Mouse (Mus musculus) embryonic facial prominence, embryonic 10.5 days (tissue): Measurements from ENCODE around the gene Pcp4. TPM values are rescaled to one million over a fixed set of nuclear protein-coding genes. Genes with fewer than 3 reads are reported as not detected.

Experiments
- DNase-seq: peaks from one replicate; pipeline ENCODE4 v3.0.0-alpha.2; 2017; ENCODE audit warnings: low spot score
- H3K27ac ChIP-seq: fragments of 300-500 bp; sonication (generic); replicated peaks from 2 replicates; pipeline ENCODE4 v1.5.1; 2016; ENCODE audit warnings: mild to moderate bottlenecking
- H3K27me3 ChIP-seq: fragments of 300-500 bp; sonication (generic); replicated peaks from 2 replicates; pipeline ENCODE4 v1.6.1; 2016; ENCODE audit warnings: low read depth, mild to moderate bottlenecking; ENCODE audit not compliant: poor library complexity, severe bottlenecking
- H3K36me3 ChIP-seq: fragments of 300-500 bp; sonication (generic); replicated peaks from 2 replicates; pipeline ENCODE4 v1.6.1; 2016; ENCODE audit warnings: mild to moderate bottlenecking, moderate library complexity
- H3K4me1 ChIP-seq: fragments of 300-500 bp; sonication (generic); 2 replicates; pipeline ENCODE4 v1.6.1; 2016
- H3K4me3 ChIP-seq: fragments of 300-500 bp; sonication (generic); 2 replicates; pipeline ENCODE4 v1.5.1; 2016; ENCODE audit warnings: mild to moderate bottlenecking, moderate library complexity
- H3K9me3 ChIP-seq: fragments of 300-500 bp; sonication (generic); 2 replicates; pipeline ENCODE4 v1.6.1; 2016; ENCODE audit warnings: mild to moderate bottlenecking
- WGBS: fragments of 180-500 bp; shearing (Covaris S2); methylation state at CpG from one replicate; pipeline ENCODE4 v1.1.7; 2016; 5-methylcytosine and 5-hydroxymethylcytosine counted together
- polyA plus RNA-seq: library from polyadenylated mRNA; unstranded; fragments of >200 nt; fragmentation: Nextera tagmentation; extraction: Ambion mirVana; gene quantifications from 2 replicates; pipeline ENCODE4 v1.2.1, GENCODE M21; 2016

The Pcp4 gene
- polyA plus RNA-seq, 1 experiment from 2014 or later, result 6.8 TPM

- WGBS, result 89% methylated on average over 5 of the region's 5 CpGs
- no peaks in the 10 kb centered on the region for H3K27me3 ChIP-seq
- DNase-seq, result no peak
- no peak overlapping the region for H3K4me3 ChIP-seq
- H3K27ac ChIP-seq, result no peak overlapping the region
- H3K9me3 ChIP-seq, result no peaks in the 10 kb centered on the region
- H3K4me1 ChIP-seq, result peaks cover 5% of the 10 kb centered on the region
- no peaks in the 10 kb centered on the region for H3K36me3 ChIP-seq
These were observed 9.8 kb upstream of the Pcp4 start for GRCm38 (mm10) chr16:96457612-96458011.

GRCm38 (mm10) chr16:96459356-96459755, 8.1 kb upstream of the Pcp4 start:
- DNase-seq, result no peak
- H3K4me1 ChIP-seq, result no peaks in the 10 kb centered on the region
- no peaks in the 10 kb centered on the region for H3K27me3 ChIP-seq
- no peak overlapping the region for H3K27ac ChIP-seq
- 90% methylated on average over 2 of the region's 2 CpGs for WGBS
- H3K4me3 ChIP-seq, result no peak overlapping the region
- H3K36me3 ChIP-seq, result no peaks in the 10 kb centered on the region
- H3K9me3 ChIP-seq, result no peaks in the 10 kb centered on the region

DNA sequence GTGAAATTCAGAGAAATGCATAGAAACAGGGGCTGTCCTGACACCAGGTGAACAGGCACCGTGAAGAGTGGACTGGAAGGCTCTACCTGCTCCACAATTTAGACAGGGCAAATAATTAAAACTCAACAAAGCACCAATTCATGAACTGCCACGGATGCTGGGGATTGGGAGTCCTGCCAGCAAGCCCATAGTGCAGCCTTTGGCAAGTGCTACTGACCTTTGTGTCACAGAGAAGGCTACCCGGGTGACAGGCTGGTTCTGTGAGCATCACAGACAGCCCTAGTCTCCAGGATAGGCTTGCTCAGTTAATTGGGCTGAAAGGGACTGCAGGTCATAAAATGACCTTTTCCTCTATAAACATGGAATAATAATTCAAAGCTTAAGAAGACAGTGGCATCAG, 6.6 kb upstream of the Pcp4 start:
- no peak for DNase-seq
- H3K27ac ChIP-seq, result no peak overlapping the region
- H3K4me1 ChIP-seq, result no peaks in the 10 kb centered on the region
- H3K36me3 ChIP-seq, result no peaks in the 10 kb centered on the region
- no peak overlapping the region for H3K4me3 ChIP-seq
- 57% methylated on average over 3 of the region's 3 CpGs for WGBS
- no peaks in the 10 kb centered on the region for H3K9me3 ChIP-seq
- no peaks in the 10 kb centered on the region for H3K27me3 ChIP-seq

GRCm38 (mm10) chr16:96468011-96468410, 605 bp downstream of the Pcp4 start:
- H3K4me1 ChIP-seq, result peaks cover 21% of the 10 kb centered on the region
- 65% methylated on average over 4 of the region's 4 CpGs for WGBS
- H3K36me3 ChIP-seq, result no peaks in the 10 kb centered on the region
- no peak overlapping the region for H3K4me3 ChIP-seq
- no peak overlapping the region for H3K27ac ChIP-seq
- DNase-seq, result no peak
- H3K27me3 ChIP-seq, result no peaks in the 10 kb centered on the region; the same call in 1 of the 2 replicates
- H3K9me3 ChIP-seq, result no peaks in the 10 kb centered on the region

GRCm38 (mm10) chr16:96468698-96469097, 1.3 kb downstream of the Pcp4 start:
- no peak overlapping the region for H3K27ac ChIP-seq
- no peaks in the 10 kb centered on the region; the same call in 1 of the 2 replicates for H3K27me3 ChIP-seq
- H3K4me1 ChIP-seq, result peaks cover 21% of the 10 kb centered on the region
- WGBS, result 90% methylated on average over 4 of the region's 4 CpGs
- no peaks in the 10 kb centered on the region for H3K36me3 ChIP-seq
- H3K9me3 ChIP-seq, result no peaks in the 10 kb centered on the region
- H3K4me3 ChIP-seq, result no peak overlapping the region
- no peak for DNase-seq

DNA sequence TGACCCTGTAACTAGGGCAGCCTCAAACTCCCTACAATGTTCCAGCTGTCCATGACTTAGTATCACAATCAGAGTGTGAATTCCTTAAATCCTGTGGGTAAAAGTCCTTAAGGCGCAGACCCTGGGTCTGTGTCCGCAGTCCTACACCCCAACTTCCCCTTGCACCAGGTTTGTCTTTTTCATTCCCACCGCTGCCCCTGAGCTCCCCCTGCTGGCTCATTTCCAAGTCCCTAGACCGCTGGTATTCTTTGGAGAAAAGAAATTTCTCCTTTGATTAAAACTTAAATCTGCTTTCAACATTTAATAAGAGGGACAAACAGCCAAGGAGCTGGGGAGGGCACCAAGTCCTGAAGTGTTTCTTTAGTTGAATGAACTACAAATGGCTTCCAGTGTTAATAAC, 2.2 kb downstream of the Pcp4 start:
- no peak overlapping the region for H3K27ac ChIP-seq
- H3K4me3 ChIP-seq, result no peak overlapping the region
- peaks cover 21% of the 10 kb centered on the region for H3K4me1 ChIP-seq
- 59% methylated on average over 4 of the region's 4 CpGs for WGBS
- no peaks in the 10 kb centered on the region for H3K36me3 ChIP-seq
- no peaks in the 10 kb centered on the region for H3K9me3 ChIP-seq
- no peaks in the 10 kb centered on the region; the same call in 1 of the 2 replicates for H3K27me3 ChIP-seq
- DNase-seq, result peak; percentile 26

DNA sequence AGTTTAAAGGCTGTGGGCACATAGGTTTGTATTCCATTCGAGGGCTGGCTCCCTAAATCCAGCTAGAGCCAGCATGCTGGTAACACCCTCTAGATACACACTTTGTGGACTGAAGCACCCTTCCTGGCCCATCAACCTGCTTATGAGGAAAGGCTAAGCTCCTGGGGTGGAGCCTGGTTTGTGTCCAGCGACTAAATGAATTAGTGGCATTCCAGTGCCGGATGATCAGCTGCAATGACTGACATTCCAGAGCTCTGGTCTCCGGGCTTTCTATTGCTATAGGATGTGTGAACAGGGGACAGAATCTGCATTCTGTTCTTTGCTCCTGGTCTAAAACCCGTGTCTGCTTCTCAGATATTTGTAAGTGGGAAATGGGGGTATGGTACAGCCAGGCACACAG, 5.0 kb downstream of the Pcp4 start:
- Histone ChIP-seq H3K27me3 (no peaks in the 10 kb centered on the region), H3K27ac (no peak overlapping the region), H3K4me1 (peaks cover 15% of the 10 kb centered on the region), H3K36me3 (no peaks in the 10 kb centered on the region), H3K9me3 (no peaks in the 10 kb centered on the region), H3K4me3 (no peak overlapping the region)
- 32% methylated on average over 5 of the region's 5 CpGs for WGBS
- peak; percentile 20 for DNase-seq

GRCm38 (mm10) chr16:96472816-96473215, 5.4 kb downstream of the Pcp4 start:
- Histone ChIP-seq H3K4me1 (peaks cover 12% of the 10 kb centered on the region), H3K9me3 (no peaks in the 10 kb centered on the region), H3K27me3 (no peaks in the 10 kb centered on the region), H3K27ac (no peak overlapping the region), H3K4me3 (no peak overlapping the region), H3K36me3 (no peaks in the 10 kb centered on the region)
- WGBS, result 60% methylated on average over 7 of the region's 7 CpGs
- DNase-seq, result no peak

DNA sequence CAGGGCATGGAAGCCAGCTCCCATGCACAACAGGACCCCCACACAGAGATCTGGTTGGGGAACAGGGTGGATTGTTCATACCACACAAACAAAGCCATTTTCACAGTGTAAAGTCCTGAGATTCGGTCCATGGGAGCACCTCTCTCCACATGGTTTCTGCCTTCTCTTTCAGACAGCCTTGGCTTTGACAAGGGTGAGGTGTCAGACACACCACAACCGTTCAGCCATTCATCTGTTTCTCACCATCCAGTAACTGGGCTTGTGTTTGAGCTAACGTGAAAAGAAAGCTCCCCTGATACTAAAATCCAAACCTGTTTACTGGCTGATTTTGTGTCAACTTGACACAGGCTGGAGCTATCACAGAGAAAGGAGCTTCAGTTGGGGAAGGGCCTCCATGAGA, 6.8 kb downstream of the Pcp4 start:
- DNase-seq, result no peak
- no peak overlapping the region for H3K4me3 ChIP-seq
- H3K27ac ChIP-seq, result no peak overlapping the region
- H3K4me1 ChIP-seq, result peaks cover 12% of the 10 kb centered on the region
- H3K36me3 ChIP-seq, result no peaks in the 10 kb centered on the region
- H3K9me3 ChIP-seq, result no peaks in the 10 kb centered on the region
- WGBS, result 78% methylated on average over 3 of the region's 3 CpGs
- H3K27me3 ChIP-seq, result no peaks in the 10 kb centered on the region

- H3K36me3 ChIP-seq, result no peaks in the 10 kb centered on the region
- no peaks in the 10 kb centered on the region for H3K4me1 ChIP-seq
- H3K27ac ChIP-seq, result no peak overlapping the region
- no peaks in the 10 kb centered on the region for H3K27me3 ChIP-seq
- H3K4me3 ChIP-seq, result no peak overlapping the region
- WGBS, result 90% methylated on average over 4 of the region's 4 CpGs
- DNase-seq, result no peak
- H3K9me3 ChIP-seq, result no peaks in the 10 kb centered on the region
These were observed 14.4 kb downstream of the Pcp4 start for GRCm38 (mm10) chr16:96481791-96482190.

- no peaks in the 10 kb centered on the region for H3K27me3 ChIP-seq
- H3K36me3 ChIP-seq, result no peaks in the 10 kb centered on the region
- no peaks in the 10 kb centered on the region for H3K9me3 ChIP-seq
- 83% methylated on average over 11 of the region's 11 CpGs for WGBS
- DNase-seq, result no peak
- H3K27ac ChIP-seq, result no peak overlapping the region
- H3K4me1 ChIP-seq, result no peaks in the 10 kb centered on the region
- H3K4me3 ChIP-seq, result no peak overlapping the region
These were observed 19.7 kb downstream of the Pcp4 start for GRCm38 (mm10) chr16:96487007-96487684.

DNA sequence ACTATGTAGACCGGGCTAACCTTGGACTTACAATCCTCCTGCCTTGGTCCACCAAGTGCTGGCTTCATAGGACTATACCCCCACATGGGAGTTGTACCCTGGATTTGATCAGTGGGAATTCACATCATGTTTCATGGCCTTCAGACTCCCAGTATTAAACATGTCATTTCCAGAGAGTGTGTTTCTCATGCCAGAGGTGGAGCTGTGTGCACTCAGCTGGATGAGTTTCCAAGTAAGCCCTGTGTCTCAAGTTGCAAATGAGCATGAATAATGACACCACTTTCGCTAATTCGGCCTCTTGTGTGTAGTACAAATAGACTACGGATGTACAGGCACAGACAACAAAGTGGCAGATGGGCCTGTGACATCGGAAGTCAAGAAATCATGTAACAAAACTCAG, 20.6 kb downstream of the Pcp4 start:
- WGBS, result 87% methylated on average over 5 of the region's 5 CpGs
- H3K36me3 ChIP-seq, result no peaks in the 10 kb centered on the region
- no peak overlapping the region for H3K4me3 ChIP-seq
- no peak for DNase-seq
- H3K9me3 ChIP-seq, result no peaks in the 10 kb centered on the region
- H3K27ac ChIP-seq, result no peak overlapping the region
- no peaks in the 10 kb centered on the region for H3K4me1 ChIP-seq
- no peaks in the 10 kb centered on the region for H3K27me3 ChIP-seq

DNA sequence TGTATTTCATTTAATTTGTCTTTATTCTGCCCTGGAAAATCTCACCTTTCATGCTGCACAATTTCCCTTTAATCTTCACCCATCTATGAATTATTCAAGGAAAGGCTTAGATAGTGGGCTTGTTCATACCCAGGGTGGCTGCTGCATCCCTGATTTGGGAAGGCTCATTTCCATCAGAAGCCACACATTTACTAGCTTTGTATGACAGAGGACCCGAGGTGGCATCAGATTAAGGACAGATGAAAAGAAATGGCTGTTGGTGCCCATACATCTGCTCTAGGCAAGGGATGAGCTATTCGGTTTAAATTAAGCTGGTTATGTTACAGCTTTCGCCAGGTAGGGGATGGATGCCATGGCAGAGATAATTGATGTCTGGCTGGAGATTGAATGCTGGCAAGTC, 24.1 kb downstream of the Pcp4 start:
- DNase-seq, result no peak
- no peaks in the 10 kb centered on the region for H3K4me1 ChIP-seq
- no peaks in the 10 kb centered on the region for H3K9me3 ChIP-seq
- WGBS, result 86% methylated on average over 3 of the region's 3 CpGs
- no peak overlapping the region for H3K27ac ChIP-seq
- H3K36me3 ChIP-seq, result no peaks in the 10 kb centered on the region
- H3K4me3 ChIP-seq, result no peak overlapping the region
- no peaks in the 10 kb centered on the region for H3K27me3 ChIP-seq
